Mouse (Mus musculus) adrenal gland, postnatal 10 days (tissue): ENCODE measurements around the gene Enkur. TPM values are rescaled to one million over a fixed set of nuclear protein-coding genes. Genes with fewer than 3 reads are reported as not detected.
A peak's percentile ranks its signal among the peaks of the same experiment; 100 is the strongest.
"Not testable (repeated sequence)": the region's sequence is repeated elsewhere in the genome, so short reads cannot be mapped to it uniquely, and the experiment has no call there.

Source experiments
- DNase-seq: peaks from one replicate; pipeline ENCODE4 v3.0.0; 2021; ENCODE audit warnings: mixed read lengths
- long read RNA-seq, 2 experiments: library from polyadenylated mRNA; stranded (forward); transcript quantifications; one replicate each; pipeline ENCODE4 v2.0.0; 2021
- total RNA-seq, 2 experiments: library from RNA; stranded (reverse); gene quantifications; 2 replicates each; pipeline ENCODE4 v1.2.3; 2021

Enkur gene
- 1 to 10 TPM; 1.0 to 1.6 TPM for total RNA-seq
- long read RNA-seq, experiment 1, partial matches to known transcripts, result 1 of 2 reads
- long read RNA-seq, experiment 1, other reads (novel, unspliced or antisense), result 0 of 2 reads
- long read RNA-seq, experiment 2, result 0 reads

DNA sequence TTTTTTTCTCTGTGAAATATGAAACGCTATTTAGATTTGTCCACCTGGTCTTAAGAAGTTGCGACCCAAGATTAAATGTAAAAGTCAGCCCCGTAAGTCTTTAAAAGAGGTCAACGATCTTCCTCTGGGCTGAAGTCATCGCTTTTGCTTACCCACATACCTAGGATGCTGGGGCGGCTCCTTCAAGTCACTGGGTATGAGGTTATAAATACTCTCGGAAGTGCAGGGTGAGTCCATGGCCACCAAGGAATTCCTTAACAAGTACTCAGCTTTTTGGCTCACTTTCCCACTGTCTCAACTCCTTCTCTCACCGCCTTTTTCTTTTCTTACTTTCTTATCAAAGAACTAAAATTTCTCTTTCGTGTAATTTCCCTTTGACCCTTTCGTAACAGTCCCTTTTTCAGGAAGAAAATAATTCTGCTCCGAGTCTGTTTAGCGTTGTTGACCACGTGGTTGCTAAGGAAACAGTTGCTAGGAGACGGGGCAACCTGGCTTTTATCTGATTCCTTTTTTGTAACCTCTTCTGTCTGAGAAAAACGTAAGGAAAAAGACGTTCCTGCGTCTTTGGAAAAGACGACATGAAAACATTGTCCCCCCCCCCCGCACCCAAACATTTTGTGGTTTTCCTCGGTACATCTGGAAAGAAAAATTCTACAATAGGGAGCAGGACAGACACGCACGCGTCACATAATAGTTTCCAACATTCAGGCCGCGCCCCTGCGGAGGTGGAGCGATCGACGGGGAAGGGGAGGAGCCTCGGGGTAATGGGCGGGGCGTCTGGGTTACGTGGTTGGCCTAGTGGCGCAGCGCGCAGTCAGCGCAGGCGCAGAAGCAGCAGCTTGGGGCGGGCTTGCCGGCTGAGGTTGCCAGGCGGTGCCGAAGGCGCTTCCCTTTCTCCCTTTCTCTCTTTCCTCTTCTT lies at the start of gene Enkur, which contains the start of gene Thnsl1:
Enkur (minus strand) TSS at position 454 of the 919 bp plus-strand sequence.
Thnsl1 (plus strand) TSS at position 813 of the 919 bp plus-strand sequence.
- DNase-seq, result peak; percentile 99

DNA sequence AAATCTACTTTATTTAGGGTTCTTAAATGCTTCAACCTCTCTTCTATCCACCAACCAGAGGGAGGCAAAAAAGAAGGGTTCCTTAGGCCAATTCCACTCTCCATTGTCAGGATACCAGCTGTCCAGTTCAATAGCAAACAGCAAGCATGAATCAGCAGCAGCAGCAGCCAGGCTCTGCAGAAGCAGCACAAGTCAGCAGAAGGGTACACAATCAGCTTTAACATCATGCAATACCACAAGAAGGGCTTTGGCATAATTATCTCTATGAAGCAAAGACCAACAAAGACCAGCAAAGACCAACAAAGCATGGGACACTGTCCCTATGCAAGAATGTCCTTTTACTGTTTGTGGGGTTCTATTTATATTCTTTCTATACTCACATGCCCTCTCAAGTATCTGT lies 49.1 kb upstream of the Enkur start:
- no peak for DNase-seq

DNA sequence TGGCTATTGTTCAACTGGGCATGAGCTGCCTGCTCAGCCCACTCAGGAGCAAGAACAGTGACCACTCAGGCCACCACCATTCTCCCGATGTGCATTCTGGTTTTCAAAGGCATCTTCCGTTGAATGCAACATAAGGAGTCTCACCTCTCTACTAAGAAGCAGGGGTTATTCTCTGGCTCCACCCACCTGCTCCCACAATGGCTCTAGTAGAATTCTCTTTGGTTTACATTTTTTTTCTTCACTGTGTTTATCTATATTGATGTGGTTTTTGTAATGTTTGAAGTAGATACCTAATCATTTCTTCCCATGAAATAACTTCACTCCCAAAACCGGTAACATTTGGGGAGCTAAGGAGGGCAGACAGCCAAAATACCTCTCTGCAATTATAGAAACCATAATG lies 48.5 kb upstream of the Enkur start:
- DNase-seq, result no peak

DNA sequence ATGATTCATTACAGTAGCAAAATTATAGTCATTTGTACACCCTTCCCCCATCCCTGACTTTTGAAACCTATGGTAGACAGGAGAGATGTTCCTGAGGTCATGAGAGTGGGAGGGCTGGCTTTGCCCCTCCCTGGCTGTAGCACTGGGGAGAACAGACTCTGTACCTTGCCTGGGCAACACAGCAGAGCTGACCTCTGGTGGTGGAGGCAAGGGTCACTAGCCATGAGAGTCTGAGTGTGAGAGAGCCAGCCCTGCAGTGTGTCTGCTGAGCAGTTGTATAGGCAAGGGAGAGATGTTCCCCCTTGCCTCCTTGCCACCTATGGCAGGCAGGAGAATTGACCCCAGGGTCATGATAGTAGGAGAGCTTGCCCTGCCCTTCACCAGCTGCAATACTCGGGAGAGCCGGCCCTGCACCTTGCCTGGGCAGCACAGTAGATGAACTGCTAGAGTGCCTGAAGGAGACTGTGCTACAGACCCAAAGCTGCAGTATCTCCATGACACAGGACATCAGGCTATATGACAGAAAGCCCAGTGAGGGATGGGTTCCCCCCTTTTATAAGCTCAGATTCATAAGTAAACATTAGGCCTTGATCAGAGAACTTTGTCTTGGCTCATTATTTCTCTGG lies 40.4 kb upstream of the Enkur start:
- DNase-seq, result no peak

DNA sequence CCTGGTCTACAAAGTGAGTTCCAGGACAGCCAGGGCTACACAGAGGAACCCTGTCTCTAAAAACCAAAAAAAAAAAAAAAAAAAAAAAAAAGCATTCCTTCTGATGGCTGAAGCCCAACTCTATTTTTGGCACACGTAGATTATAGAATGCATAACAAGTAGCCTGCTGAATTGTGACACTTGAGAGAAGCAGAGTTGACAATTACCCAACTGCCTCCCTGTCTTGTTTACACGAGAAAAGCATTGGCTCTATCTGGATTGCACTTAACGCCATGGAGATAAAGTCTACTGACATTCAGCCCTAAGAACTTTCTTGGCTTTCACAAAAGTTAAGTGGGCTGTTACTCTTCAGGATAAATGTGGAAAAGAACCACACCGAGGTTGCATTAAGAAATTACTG lies 39.8 kb upstream of the Enkur start:
- DNase-seq, result no peak

DNA sequence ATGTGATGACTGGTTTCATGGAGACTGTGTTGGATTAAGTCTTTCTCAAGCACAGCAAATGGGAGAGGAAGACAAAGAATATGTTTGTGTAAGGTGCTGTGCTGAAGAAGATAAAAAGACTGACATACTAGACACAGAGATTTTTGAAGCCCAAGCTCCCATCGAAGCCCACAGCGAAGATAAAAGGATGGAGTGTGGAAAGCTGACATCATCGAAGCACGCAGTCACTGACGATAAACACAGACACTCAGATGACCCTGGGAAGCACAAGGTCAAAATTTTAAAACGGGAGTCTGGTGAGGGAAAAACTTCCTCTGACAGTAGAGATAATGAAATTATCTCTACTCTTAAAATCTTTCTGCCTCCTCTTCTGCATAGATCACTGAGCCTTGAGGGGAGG lies 38.9 kb upstream of the Enkur start:
- not testable (repeated sequence) for DNase-seq

DNA sequence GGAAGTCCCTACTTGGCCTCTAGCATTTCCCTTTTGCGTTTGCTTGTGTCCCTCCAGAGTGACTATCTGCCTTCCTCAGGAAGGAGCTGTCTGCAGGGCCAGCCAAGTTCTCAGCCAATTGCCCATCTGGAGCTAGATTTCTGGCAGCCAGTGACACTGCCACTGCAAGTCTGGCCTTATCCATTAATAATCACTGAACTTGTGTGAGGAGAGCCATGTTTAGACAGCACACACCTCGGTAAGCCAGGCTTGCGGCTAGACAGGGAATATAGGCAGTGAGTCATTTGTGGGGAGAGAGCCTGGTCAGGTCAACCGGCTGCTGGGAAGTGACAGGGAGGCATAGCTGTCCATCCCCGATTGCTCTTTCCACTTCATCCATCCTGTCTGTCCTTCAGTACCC lies 31.7 kb upstream of the Enkur start:
- peak; percentile 5 for DNase-seq

DNA sequence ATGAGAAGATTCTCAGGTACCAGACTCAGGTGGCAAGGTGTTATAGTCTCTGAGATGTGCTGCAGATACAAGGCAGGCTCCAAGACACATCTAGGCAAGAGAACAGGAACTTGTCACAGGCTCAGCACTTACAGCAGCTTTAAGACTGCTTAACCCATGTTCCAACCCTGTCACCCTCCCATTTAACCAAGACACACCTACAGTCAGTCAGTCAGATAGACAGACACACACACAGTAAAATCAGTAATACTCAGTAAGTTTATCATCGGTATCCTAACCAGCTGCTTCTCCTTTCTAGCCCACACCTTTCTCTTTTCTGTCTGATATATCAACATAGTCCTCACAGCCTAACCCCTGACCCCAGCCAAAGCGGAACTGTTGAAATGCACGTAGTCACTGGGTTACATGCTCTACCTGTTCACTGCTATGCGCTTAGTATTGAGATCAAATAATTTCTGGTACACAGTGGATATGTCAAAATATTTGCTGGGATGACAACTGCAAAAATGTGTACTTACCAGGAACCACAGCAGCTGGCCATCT lies 30.8 kb upstream of the Enkur start:
- no peak for DNase-seq

DNA sequence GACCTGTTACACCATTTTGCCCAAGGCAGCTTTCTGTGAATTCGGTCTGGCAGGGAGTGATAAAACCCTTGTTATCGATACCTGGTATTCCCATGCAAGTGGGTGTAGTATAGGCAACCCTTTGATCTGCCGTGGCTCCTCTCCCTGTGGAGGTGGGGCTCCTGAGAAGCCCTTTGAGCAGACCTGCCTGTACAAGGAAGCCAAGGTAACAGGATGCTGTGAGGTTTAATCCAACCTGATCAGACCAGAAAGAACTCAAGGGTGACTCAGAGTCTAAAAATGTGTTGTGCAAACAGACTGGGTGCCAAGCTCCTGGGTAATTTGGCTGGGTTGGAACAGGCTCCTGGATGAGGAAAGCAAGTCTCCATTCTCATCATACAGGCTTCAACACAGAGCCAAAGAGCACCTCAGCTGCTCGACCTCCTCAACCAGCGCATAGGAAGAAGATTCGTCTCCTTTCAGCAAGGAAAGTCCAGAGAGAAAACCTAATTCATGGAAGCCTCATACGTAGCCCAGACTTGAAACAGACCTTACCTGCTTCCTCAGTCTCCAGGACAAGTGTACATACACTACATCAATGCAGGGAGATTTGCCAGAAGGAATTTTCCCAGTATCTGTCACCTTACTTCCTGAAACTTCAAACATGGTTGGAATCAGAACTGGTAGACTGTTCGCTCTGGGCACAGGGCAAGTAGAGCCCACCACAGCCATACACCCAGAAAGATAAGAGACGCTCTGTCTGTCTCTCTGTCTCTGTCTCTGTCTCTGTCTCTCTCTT lies 29.9 kb upstream of the Enkur start:
- no peak for DNase-seq

DNA sequence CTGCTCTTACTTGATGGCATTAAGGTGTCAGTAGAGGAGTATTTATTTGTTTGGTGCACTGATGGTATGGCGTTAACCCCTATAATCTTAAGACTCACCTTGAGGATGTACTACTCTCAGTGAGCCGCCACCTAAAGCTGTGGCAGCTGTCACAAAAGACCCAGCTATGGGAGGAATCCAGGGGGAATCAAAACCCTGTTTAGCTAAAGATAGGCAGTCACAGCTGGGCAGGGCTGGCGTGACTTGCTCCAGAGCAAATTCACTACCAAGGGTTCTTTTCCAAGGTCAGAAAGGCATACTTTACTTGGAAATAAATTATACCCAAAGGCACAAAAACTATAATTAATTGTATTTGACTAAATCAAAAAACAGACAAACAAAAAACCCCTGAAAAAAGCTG lies 26.0 kb upstream of the Enkur start:
- no peak for DNase-seq

DNA sequence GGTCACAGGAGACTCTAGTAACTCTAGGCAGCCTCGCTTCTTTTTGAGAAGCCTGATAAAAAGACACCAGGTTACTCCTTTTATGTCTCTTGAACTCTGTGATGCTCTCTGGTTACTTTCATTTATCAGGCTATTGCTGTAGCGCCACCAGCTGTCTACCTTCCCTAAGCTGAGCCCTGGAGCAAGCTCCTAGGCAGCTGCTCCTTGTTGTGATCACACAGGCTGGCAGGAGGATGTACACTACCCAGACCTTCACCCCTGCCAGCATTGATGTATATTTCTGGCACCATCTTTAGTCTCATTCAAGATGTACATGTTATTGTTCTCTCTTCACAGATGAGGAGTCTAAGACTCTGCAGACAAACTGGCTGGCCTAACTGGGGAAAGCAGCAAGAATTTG lies 25.1 kb upstream of the Enkur start:
- no peak for DNase-seq

DNA sequence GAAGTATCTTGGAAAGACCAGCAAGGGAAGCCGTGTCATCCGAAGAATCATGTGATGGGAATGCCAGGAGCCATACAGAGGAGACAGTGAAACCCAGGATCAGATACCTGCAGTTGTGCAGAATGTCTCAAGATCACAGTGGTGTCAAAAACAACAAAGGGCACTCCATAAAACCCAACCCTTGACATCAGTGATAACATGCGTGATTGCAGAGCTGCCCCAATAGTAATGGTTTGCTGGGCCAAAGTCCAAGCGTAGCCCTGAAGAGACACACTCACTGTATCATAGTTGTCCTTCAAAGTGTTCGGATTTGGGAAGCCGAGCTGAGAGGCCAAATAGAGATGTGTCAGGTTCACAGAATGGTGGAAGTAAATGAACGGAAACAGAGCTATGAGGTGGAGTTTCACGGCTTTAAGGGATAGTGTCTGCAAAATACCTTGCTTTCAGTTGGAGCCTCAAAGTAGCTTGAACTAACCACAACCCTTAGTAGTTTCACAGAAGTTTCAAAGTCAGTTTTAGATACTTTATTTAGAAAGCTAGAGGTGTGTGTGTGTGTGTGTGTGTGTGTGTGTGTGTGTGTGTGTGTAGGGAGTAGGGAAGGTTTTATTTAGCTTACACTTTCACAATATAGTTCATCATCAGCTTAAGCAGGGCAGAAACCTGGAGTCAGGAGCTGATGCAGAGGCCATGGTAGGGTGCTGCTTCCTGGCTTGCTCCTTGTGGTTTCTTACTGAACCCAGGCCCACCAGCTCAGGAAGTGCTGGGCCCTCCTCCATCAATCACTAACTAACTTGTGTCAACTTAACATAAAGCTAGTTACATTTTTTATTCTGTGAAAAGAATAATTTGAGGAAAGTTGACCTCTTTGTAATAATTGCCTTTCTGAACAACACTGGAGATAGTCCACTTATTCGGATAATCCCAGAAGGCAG lies 17.6 kb upstream of the Enkur start:
- DNase-seq, result no peak

DNA sequence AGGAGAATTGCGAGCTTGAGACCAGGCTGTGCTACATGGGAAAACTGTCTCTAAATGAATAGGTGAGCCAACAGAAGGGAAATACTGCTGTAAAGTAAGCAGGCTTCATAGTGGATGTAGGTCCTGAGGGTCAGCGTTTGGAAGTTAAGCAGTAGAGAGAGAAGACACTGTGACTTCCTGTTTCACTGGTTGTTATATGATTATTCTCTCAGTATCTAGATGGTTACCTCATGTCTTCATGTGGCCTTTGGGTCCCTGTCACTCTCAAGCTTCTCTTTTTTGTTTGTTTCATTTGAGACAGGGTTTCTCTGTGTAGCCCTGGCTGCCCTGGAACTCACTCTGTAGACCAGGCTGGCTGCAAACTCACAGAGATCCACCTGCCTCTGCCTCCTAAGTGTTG lies 10.1 kb upstream of the Enkur start:
- DNase-seq, result no peak

DNA sequence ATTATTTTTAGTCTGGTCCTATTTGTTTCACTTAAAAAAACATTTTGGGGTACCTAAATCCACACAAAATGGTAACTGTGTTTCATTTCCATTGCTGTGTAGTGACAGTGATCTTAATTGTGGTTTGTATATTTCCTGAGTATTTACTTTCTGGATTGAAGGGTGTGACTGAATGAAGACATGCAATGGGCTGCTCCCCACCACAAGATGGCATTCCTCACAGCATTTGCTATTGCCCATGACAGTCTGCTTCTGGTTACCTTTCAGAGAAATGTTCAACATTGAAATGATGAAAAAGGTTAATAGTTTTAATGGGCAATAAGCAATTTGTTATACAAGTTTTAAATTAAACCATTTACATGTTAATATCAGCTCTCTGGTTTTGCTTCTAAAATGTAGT lies 9.2 kb upstream of the Enkur start:
- DNase-seq, result no peak

DNA sequence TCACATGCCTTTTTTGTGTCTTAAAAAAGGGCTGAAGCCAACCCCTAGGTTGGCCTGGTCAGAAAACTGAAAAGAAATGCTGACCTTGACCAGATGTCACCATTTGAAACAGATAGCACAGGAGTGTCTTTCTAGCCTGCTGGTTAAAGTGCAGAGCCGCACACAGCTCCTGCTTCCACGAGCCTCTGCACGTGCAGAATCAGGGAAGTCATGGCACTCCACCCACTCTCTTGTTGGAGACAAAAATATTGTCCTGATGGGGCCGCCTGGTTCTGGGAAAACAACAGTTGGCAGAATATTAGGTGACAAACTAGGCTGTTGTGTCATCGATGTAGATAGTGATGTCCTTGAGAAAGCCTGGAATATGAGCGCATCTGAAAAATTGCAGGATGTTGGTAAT lies 6.2 kb upstream of the Enkur start:
- peak; percentile 13 for DNase-seq

DNA sequence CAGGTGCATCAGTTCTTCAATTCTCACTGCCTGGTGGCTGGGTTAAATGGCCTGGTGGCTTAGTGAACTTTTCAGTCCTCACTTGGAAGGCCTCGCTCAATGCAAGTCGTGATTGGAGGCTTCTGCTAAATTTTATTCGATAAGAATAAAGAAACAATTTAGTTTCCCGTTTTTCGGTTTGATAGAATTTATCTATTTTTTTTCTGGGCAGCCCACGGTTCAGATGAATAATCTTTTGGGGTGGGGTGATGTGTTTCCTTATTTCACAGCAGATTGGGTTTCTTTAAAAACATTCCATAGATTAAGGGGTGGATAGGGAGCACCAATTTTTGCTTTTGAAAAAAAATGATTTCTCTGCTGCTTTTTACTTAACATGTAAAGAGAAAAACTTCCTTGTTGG lies 1.1 kb upstream of the Enkur start:
- DNase-seq, result no peak

DNA sequence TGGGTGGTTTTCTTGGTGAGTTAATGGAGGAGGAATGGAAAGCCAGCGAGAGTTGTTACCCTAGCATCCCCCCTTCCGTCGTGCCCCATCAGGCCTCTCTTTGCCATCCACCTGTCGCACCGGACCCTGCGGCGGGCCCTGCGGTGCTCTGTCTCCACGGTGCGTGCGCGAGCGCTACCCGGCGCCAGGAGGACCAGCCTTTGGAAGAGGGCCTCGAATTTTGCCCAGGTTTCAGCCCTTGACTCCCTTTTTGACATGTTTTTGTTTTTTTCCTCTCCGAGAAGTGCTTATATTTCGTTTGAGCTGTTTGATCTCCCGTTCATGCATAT lies 630 bp upstream of the Enkur start:
- no peak for DNase-seq

DNA sequence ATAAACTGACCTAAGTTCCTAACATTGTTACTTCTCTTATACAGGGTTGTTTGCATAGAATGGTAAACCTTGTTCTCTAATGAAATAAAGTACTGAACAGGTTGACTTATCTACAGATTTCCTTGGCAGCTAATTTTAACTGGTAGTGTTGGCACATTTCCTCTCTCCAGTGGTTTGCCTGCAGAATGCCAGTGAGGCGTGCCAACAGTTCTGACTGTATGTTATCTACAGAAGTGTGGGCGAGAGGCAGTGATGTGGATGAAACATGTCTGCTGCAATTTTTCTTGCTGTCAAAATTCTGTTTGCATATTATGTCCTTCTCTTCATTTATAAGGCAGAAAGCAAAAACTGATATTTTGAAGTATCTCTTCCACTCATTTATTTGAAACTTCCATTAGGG lies 2.4 kb downstream of the Enkur start:
- peak; percentile 25 for DNase-seq

DNA sequence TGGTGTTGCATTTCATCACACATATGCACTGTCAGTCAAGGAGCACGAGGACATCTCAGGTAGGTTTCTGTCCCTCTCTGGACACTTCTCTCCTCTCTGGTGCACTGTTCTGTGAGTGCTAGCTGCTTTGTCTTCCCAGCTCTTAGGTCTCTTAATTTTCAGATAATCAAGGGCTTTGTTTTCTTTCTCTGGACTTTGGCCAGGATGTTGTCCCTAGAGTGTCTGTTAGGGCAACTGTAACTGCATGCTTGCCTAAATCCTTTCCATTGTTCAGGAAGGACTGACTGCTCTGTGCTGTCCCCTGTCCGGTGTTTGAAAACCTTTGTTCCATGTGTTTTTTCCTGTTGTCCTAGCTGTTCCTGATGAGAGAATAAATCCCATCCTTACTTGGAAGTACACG lies 6.1 kb downstream of the Enkur start:
- DNase-seq, result no peak

DNA sequence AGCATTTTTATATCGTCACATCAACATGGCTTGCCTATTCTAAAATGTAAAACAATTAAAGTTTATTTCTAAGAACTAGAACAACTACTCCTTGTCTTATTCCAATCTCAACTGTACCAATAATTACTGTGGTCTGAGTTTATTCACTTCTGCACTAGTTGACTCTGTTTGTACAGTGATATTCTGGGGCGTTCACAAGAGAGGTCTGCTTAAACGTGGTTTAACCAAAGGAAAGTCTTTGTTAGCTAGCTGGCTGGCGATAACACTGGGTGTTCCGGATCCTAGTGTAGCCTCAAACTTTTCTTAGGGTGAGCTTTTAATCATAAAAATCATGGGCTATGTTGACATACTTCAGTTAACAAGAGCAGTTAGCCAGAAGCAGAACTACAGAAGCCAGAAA lies 9.9 kb downstream of the Enkur start:
- DNase-seq, result no peak

DNA sequence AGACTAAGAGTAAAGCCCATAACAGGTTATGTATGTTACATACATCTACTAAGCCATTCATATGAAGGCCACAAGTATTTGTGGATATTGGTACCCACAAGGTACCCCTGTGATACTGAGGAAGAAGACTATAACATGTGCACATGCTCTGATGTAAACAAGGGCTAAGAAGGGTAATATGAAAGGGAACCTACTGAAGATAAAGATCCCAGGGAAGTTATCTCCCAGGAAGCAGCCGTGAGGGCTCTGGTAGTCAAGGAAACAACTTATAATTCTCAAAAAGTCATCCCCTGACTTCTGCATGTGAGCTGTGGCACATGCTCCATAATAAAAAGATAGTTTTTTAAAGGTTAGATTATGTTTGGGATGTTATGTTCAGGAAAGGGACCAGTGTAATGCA lies 13.9 kb downstream of the Enkur start:
- no peak for DNase-seq
